Mouse (Mus musculus) liver, embryonic 14.5 days (tissue): ENCODE data around the gene Trp53i13.

Source experiments
- CTCF ChIP-seq: IDR thresholded peaks from 2 replicates; pipeline ENCODE4 v1.5.1; 2016; ENCODE audit warnings: antibody characterized with exemption, low read depth, control low read depth
- EP300 ChIP-seq: IDR thresholded peaks from 2 replicates; pipeline ENCODE4 v1.6.1; 2016; ENCODE audit warnings: antibody characterized with exemption, low read depth

- TF ChIP-seq CTCF = no peak
- no peak for TF ChIP-seq EP300
These were observed 15.1 kb upstream of the Trp53i13 start for GRCm38 (mm10) chr11:77530862-77531261.
